ENCODE assay signal across 12 mouse cellular contexts in genomic region chr11:108198592-108198991, GRCm38 (mm10).
"Had no signal": no experiment of that assay in that cellular context is flagged by ENCODE, and none has a peak within 500 bp of the region (broad histone marks: within the 10 kb centered on the region; RNA-seq: fewer than 3 reads in every experiment).

No protein-coding gene starts in this region.

- DNase-seq: kidney, adult 11 months; kidney, postnatal 10 days; left cerebral cortex, postnatal 4 days; lung, embryonic 14.5 days; lung, postnatal 14 days; right cerebral cortex, postnatal 4 days; spleen, adult 18-20 months; thymus, postnatal 4 days had no signal

- H3K9ac ChIP-seq: limb, embryonic 15.5 days; lung, embryonic 14.5 days; midbrain, embryonic 13.5 days; neural tube, embryonic 15.5 days had no signal

- ATAC-seq: midbrain, embryonic 13.5 days had no signal

- H3K27me3 ChIP-seq: limb, embryonic 15.5 days; midbrain, embryonic 13.5 days; neural tube, embryonic 15.5 days had no signal

- H3K4me2 ChIP-seq: limb, embryonic 15.5 days; lung, embryonic 14.5 days; midbrain, embryonic 13.5 days; neural tube, embryonic 15.5 days had no signal

- H3K9me3 ChIP-seq: limb, embryonic 15.5 days; midbrain, embryonic 13.5 days; neural tube, embryonic 15.5 days had no signal

- H3K36me3 ChIP-seq: limb, embryonic 15.5 days; midbrain, embryonic 13.5 days; neural tube, embryonic 15.5 days had no signal

- H3K4me3 ChIP-seq: limb, embryonic 15.5 days; midbrain, embryonic 13.5 days; myocyte; neural tube, embryonic 15.5 days had no signal

- H3K27ac ChIP-seq: limb, embryonic 15.5 days; midbrain, embryonic 13.5 days; neural tube, embryonic 15.5 days had no signal
